Mouse (Mus musculus) CH12.LX (cell line): ENCODE results near the gene Clasp2. TPM values are rescaled to one million over a fixed set of nuclear protein-coding genes. Genes with fewer than 3 reads are reported as not detected.

ENCODE experiments used
- DNase-seq: peaks from one replicate; pipeline ENCODE4 v3.0.0-alpha.2; 2013; ENCODE audit errors: extremely low read depth
- H3K27ac ChIP-seq: 2 replicates; pipeline ENCODE4 v1.5.1; 2012; ENCODE audit warnings: low read depth, mild to moderate bottlenecking, control low read depth, moderate library complexity; ENCODE audit not compliant: insufficient read depth
- H3K27me3 ChIP-seq: replicated peaks from 2 replicates; pipeline ENCODE3; 2012; ENCODE audit warnings: inconsistent platforms
- H3K36me3 ChIP-seq, 2 experiments: replicated peaks in 1 of 2; 2 replicates each; pipeline versions ENCODE3 to v1.6.1; 2012; ENCODE audit warnings: inconsistent platforms in 1 of 2, low read length in 1 of 2, mild to moderate bottlenecking in 1 of 2, mixed read lengths in 1 of 2, moderate library complexity in 1 of 2; ENCODE audit not compliant: control insufficient read depth in 1 of 2, insufficient read depth in 1 of 2
- H3K4me1 ChIP-seq, 2 experiments: 2 replicates each; pipeline ENCODE4 v1.6.1; 2012; ENCODE audit warnings: inconsistent platforms in 1 of 2, moderate library complexity in 1 of 2; ENCODE audit not compliant: insufficient read depth in 2 of 2, control insufficient read depth in 1 of 2
- H3K4me2 ChIP-seq: 2 replicates; pipeline ENCODE4 v1.6.1; 2012; ENCODE audit warnings: low read depth, mild to moderate bottlenecking, control low read depth; ENCODE audit not compliant: poor library complexity, insufficient read depth, severe bottlenecking
- H3K4me3 ChIP-seq, 3 experiments: fragments of 150-350 bp in 1 of 3; sonication (generic) in 1 of 3; replicated peaks in 1 of 3; 2 replicates each; pipeline versions ENCODE3 to v1.5.1; 2011 to 2012; ENCODE audit warnings: low read depth in 2 of 3, low read length in 2 of 3, mild to moderate bottlenecking in 2 of 3, moderate library complexity in 2 of 3, control low read depth in 1 of 3, improper control_type of control experiment in 1 of 3, inconsistent platforms in 1 of 3, mixed read lengths in 1 of 3; ENCODE audit not compliant: poor library complexity in 1 of 3
- H3K79me2 ChIP-seq: replicated peaks from 2 replicates; pipeline ENCODE4 v1.6.1; 2012; ENCODE audit warnings: mild to moderate bottlenecking, moderate library complexity; ENCODE audit not compliant: control insufficient read depth, poor library complexity, insufficient read depth, severe bottlenecking; ENCODE audit errors: extremely low read depth
- H3K9ac ChIP-seq: 2 replicates; pipeline ENCODE4 v1.6.1; 2012; ENCODE audit warnings: low read depth, mild to moderate bottlenecking, control low read depth, moderate library complexity; ENCODE audit not compliant: insufficient read depth
- H3K9me3 ChIP-seq: replicated peaks from 2 replicates; pipeline ENCODE3; 2012; ENCODE audit warnings: low read length, inconsistent platforms, mixed read lengths
- BHLHE40 ChIP-seq: IDR thresholded peaks from 2 replicates; pipeline ENCODE4 v1.6.1; 2011; ENCODE audit warnings: mild to moderate bottlenecking, low read depth, low read length, improper control_type of control experiment
- CHD1 ChIP-seq: IDR thresholded peaks from 2 replicates; pipeline ENCODE4 v1.6.1; 2012; ENCODE audit warnings: low read depth, low read length, improper control_type of control experiment, inconsistent platforms
- CTCF ChIP-seq, 2 experiments: IDR thresholded peaks in 1 of 2; conservative IDR thresholded peaks in 1 of 2; 2 replicates each; pipeline ENCODE4 v1.5.1; 2011 to 2012; ENCODE audit warnings: low read depth in 2 of 2, low read length in 2 of 2, improper control_type of control experiment in 1 of 2, inconsistent platforms in 1 of 2, mild to moderate bottlenecking in 1 of 2, moderate library complexity in 1 of 2
- E2F4 ChIP-seq: IDR thresholded peaks from 2 replicates; pipeline ENCODE4 v1.6.1; 2011; ENCODE audit warnings: low read depth, low read length, improper control_type of control experiment; ENCODE audit not compliant: insufficient replicate concordance
- ELF1 ChIP-seq: IDR thresholded peaks from 2 replicates; pipeline ENCODE4 v1.6.1; 2014; ENCODE audit warnings: low read depth, mild to moderate bottlenecking, inconsistent platforms, low read length, improper control_type of control experiment
- ETS1 ChIP-seq: conservative IDR thresholded peaks from 2 replicates; pipeline ENCODE4 v1.6.1; 2012; ENCODE audit warnings: low read depth, mild to moderate bottlenecking, inconsistent platforms, low read length, improper control_type of control experiment, moderate library complexity
- GABPA ChIP-seq: IDR thresholded peaks from 2 replicates; pipeline ENCODE4 v1.6.1; 2012; ENCODE audit warnings: low read depth, low read length, improper control_type of control experiment, inconsistent platforms; ENCODE audit not compliant: insufficient replicate concordance
- HCFC1 ChIP-seq: IDR thresholded peaks from 2 replicates; pipeline ENCODE4 v1.6.1; 2012; ENCODE audit warnings: low read depth, mild to moderate bottlenecking, inconsistent platforms, low read length, improper control_type of control experiment
- KAT2A ChIP-seq: IDR thresholded peaks from 2 replicates; pipeline ENCODE4 v1.6.1; 2012; ENCODE audit warnings: low read length, improper control_type of control experiment, inconsistent platforms; ENCODE audit not compliant: insufficient replicate concordance
- MAFK ChIP-seq: IDR thresholded peaks from 2 replicates; pipeline ENCODE4 v1.6.1; 2011; ENCODE audit warnings: low read length, improper control_type of control experiment; ENCODE audit not compliant: insufficient replicate concordance
- MAX ChIP-seq: IDR thresholded peaks from 2 replicates; pipeline ENCODE4 v1.6.1; 2011; ENCODE audit warnings: low read length, improper control_type of control experiment
- MXI1 ChIP-seq: IDR thresholded peaks from 2 replicates; pipeline ENCODE4 v1.6.1; 2011; ENCODE audit warnings: mild to moderate bottlenecking, low read depth, low read length, improper control_type of control experiment
- NELFE ChIP-seq: IDR thresholded peaks from 2 replicates; pipeline ENCODE4 v1.6.1; 2011; ENCODE audit warnings: low read depth, low read length, improper control_type of control experiment
- NRF1 ChIP-seq: IDR thresholded peaks from 2 replicates; pipeline ENCODE4 v1.6.1; 2014; ENCODE audit warnings: low read depth, mild to moderate bottlenecking, inconsistent platforms, low read length, improper control_type of control experiment, moderate library complexity
- POLR2A ChIP-seq: IDR thresholded peaks from 2 replicates; pipeline ENCODE4 v1.6.1; 2011; ENCODE audit warnings: low read depth, mild to moderate bottlenecking, improper control_type of control experiment, low read length
- POLR2AphosphoS2 ChIP-seq: IDR thresholded peaks from 2 replicates; pipeline ENCODE4 v1.6.1; 2011; ENCODE audit warnings: low read depth, low read length, improper control_type of control experiment
- RAD21 ChIP-seq: IDR thresholded peaks from 2 replicates; pipeline ENCODE4 v1.6.1; 2011; ENCODE audit warnings: low read depth, mild to moderate bottlenecking, low read length, improper control_type of control experiment, moderate library complexity
- RCOR1 ChIP-seq: conservative IDR thresholded peaks from 2 replicates; pipeline ENCODE4 v1.6.1; 2012; ENCODE audit warnings: low read depth, mild to moderate bottlenecking, inconsistent platforms, low read length, improper control_type of control experiment
- SIN3A ChIP-seq: IDR thresholded peaks from 2 replicates; pipeline ENCODE4 v1.6.1; 2012; ENCODE audit warnings: low read length, improper control_type of control experiment, inconsistent platforms
- SMC3 ChIP-seq: IDR thresholded peaks from 2 replicates; pipeline ENCODE4 v1.6.1; 2011; ENCODE audit warnings: low read depth, low read length, improper control_type of control experiment
- TBP ChIP-seq: conservative IDR thresholded peaks from 2 replicates; pipeline ENCODE4 v1.6.1; 2011; ENCODE audit warnings: low read depth, low read length, improper control_type of control experiment
- TCF12 ChIP-seq: IDR thresholded peaks from 2 replicates; pipeline ENCODE4 v1.6.1; 2014; ENCODE audit warnings: low read depth, mild to moderate bottlenecking, inconsistent platforms, low read length, improper control_type of control experiment
- UBTF ChIP-seq: IDR thresholded peaks from 2 replicates; pipeline ENCODE4 v1.6.1; 2012; ENCODE audit warnings: low read depth, mild to moderate bottlenecking, inconsistent platforms, low read length, improper control_type of control experiment, moderate library complexity
- USF1 ChIP-seq: IDR thresholded peaks from 2 replicates; pipeline ENCODE4 v1.6.1; 2014; ENCODE audit warnings: low read depth, mild to moderate bottlenecking, inconsistent platforms, low read length, improper control_type of control experiment
- USF2 ChIP-seq: conservative IDR thresholded peaks from 2 replicates; pipeline ENCODE4 v1.6.1; 2011; ENCODE audit warnings: low read depth, low read length, improper control_type of control experiment
- dilution Hi-C: fragments of 300-500 bp; cut with MboI; formaldehyde crosslinking; loops from 2 replicates; pipeline ENCODE4 v1.14.3; 2020; ENCODE audit warnings: low sequenced_read_pairs; ENCODE audit not compliant: extremely low pct_unique_long_range_greater_than_20kb, extremely low pct_ligation_motif_present
- in situ Hi-C: fragments of 300-500 bp; cut with MboI; formaldehyde crosslinking; loops from 3 replicates; pipeline ENCODE4 v1.14.3; 2019; ENCODE audit warnings: low sequenced_read_pairs, low pct_ligation_motif_present, low pct_unique_long_range_greater_than_20kb, mixed read lengths
- polyA plus RNA-seq: library from polyadenylated mRNA; unstranded; fragments of >175 nt; gene quantifications from 2 replicates; pipeline ENCODE4 v1.2.1, GENCODE M21; 2012; ENCODE audit warnings: low read depth; ENCODE audit not compliant: insufficient read length
- total RNA-seq, 2 experiments: library from RNA; depleted of rRNA; stranded (reverse); fragments of 300-350 nt in 1 of 2; fragments of >200 nt in 1 of 2; gene quantifications; 2 replicates each; pipeline ENCODE4 v1.2.3; 2012 to 2014

The Clasp2 gene
- total and polyA plus RNA-seq, 3 experiments, result 23.9 to 32.4 (median 27.0) TPM

DNA sequence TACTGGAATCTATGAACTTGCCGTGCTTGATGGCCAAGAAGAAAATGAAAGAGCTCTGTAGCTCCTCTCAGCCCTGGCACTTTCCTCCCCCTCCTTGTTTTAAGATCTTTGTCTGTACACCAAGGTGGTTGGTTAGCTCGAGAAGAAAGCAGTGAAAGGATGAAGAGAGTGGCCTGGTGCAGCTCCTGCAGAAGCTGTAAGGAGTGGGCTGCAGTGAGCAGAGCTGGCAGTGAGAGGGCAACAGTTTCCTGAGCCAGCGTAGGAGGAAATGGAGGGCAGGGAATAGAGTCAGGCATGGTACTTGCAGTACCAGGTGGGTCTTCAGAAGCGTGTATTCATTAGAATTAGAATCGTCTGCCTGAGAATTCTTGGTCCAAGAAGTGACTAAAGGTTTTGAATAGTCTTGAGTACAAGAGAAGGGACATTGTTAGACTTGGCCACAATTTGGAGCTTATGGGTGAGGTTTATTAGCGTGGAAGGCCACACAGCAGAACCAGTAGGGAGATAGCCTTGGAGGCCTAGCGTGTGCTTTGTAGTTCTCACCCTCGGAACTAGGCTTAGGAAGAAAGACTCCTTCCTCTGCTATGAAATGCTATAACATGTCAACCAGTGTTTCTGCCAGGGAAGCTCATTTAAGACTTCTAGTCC is 116.1 kb downstream of the Clasp2 start:
- no peak overlapping the region for H3K4me2 ChIP-seq
- no peak overlapping the region for H3K4me3 ChIP-seq
- H3K79me2 ChIP-seq, result no peaks in the 10 kb centered on the region
- TF ChIP-seq MAX, result no peak
- TF ChIP-seq POLR2AphosphoS2, result no peak
- TF ChIP-seq NELFE, result no peak
- TF ChIP-seq TCF12, result no peak
- TF ChIP-seq BHLHE40, result no peak
- no peak for TF ChIP-seq HCFC1
- no peak for TF ChIP-seq GABPA
- no peak for TF ChIP-seq POLR2A
- TF ChIP-seq USF1, result no peak
- TF ChIP-seq MXI1, result no peak
- TF ChIP-seq ELF1, result no peak
- TF ChIP-seq KAT2A, result no peak
- no peak for TF ChIP-seq NRF1
- TF ChIP-seq USF2, result no peak
- TF ChIP-seq SIN3A, result no peak
- TF ChIP-seq ETS1, result no peak
- TF ChIP-seq RCOR1, result no peak
- H3K9ac ChIP-seq, result no peak overlapping the region
- H3K27ac ChIP-seq, result no peak overlapping the region
- H3K27me3 ChIP-seq, result no peaks in the 10 kb centered on the region
- dilution Hi-C loops (no loop called here), in situ Hi-C loops (no loop called here)
- no peak for DNase-seq
- H3K36me3 ChIP-seq, result peaks cover 24 to 52% of the 10 kb centered on the region in 2 experiments
- peaks cover 2 to 12% of the 10 kb centered on the region in 2 experiments; a peak in 3 of 4 replicates for H3K4me1 ChIP-seq
- H3K9me3 ChIP-seq, result no peaks in the 10 kb centered on the region

DNA sequence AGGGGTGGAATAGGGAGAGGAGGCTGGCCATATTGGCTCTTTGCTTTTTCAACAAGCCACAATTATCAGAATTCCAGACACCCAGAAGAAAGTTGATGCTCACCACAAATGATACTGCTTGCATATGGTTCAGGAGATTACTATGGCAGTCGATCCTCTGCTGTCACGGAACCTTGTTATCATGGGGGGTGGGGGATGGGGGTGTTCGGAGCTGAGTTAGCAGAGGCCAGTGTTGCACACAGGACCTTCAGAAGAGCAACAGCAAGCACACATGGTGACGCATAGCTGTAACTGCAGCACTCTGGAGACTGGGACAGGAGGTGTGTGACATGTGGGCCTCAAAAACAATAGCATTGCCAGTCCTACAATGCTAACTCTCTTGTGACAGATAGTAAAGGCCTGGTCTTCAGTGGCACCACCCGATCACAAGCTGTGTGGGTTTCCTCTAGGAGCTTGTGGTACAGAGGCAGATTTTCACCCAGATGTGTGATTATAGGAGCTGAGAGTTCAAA is 116.7 kb downstream of the Clasp2 start:
- H3K4me1 ChIP-seq, result peaks cover 2 to 12% of the 10 kb centered on the region in 2 experiments; a peak in 3 of 4 replicates
- peaks cover 18 to 50% of the 10 kb centered on the region in 2 experiments for H3K36me3 ChIP-seq
- no peak overlapping the region for H3K27ac ChIP-seq
- H3K27me3 ChIP-seq, result no peaks in the 10 kb centered on the region
- no peak for TF ChIP-seq CHD1
- no peak for TF ChIP-seq MAFK
- TF ChIP-seq POLR2AphosphoS2, result no peak
- no peak for TF ChIP-seq USF2
- no peak for TF ChIP-seq SMC3
- TF ChIP-seq MAX, result no peak
- no peak for TF ChIP-seq KAT2A
- TF ChIP-seq TBP, result no peak
- no peak for TF ChIP-seq E2F4
- TF ChIP-seq CTCF (conservative IDR thresholded peaks at IDR 0.05 in 1 of 2, IDR thresholded peaks at IDR 0.05 in 1 of 2; ENCODE audit: low read depth in 2 of 2, low read length in 2 of 2), result no peak
- no peak for TF ChIP-seq UBTF
- no peak for TF ChIP-seq TCF12
- no peak for TF ChIP-seq ETS1
- TF ChIP-seq RAD21, result no peak
- TF ChIP-seq, all 38 proteins: peak for 0
- H3K4me3 ChIP-seq, result no peak overlapping the region
- H3K4me2 ChIP-seq, result no peak overlapping the region
- H3K9me3 ChIP-seq, result no peaks in the 10 kb centered on the region
- DNase-seq, result no peak
- in situ Hi-C loops (no loop called here), dilution Hi-C loops (no loop called here)
- H3K79me2 ChIP-seq, result no peaks in the 10 kb centered on the region
- H3K9ac ChIP-seq, result no peak overlapping the region
